Mouse (Mus musculus): ENCODE data around the gene Cox6b1. TPM values are rescaled to one million over a fixed set of nuclear protein-coding genes. Genes with fewer than 3 reads are reported as not detected.
A peak's percentile ranks its signal among the peaks of the same experiment; 100 is the strongest.

Cox6b1 gene
- total and polyA plus RNA-seq, 2 experiments from 2014 or later = 352 to 1,552 TPM

GRCm38 (mm10) chr7:30649591-30650540, 23.9 kb upstream of the Cox6b1 start, which contains the start of gene Rbm42:
Gene Rbm42, minus strand, starts transcription at chr7:30650317.
- 1% methylated on average over 59 of the region's 59 CpGs for WGBS

GRCm38 (mm10) chr7:30639083-30639482, 13.1 kb upstream of the Cox6b1 start:
- 38% methylated on average over 4 of the region's 4 CpGs for WGBS
- ATAC-seq = no peak
- Histone ChIP-seq H3K27ac (no peak overlapping the region), H3K4me3 (ENCODE audit: low read length) (no peak overlapping the region), H3K27me3 (ENCODE audit: insufficient read depth, low read length) (peaks cover 25% of the 10 kb centered on the region), H3K9ac (replicated peaks; ENCODE audit: low read length) (no peak overlapping the region), H3K4me2 (ENCODE audit: low read depth, low read length) (no peak overlapping the region), H3K9me3 (ENCODE audit: low read length) (no peaks in the 10 kb centered on the region), H3K36me3 (ENCODE audit: insufficient read depth, low read length) (peaks cover 30% of the 10 kb centered on the region), H3K4me1 (ENCODE audit: insufficient read depth, low read length) (no peaks in the 10 kb centered on the region)
- DNase-seq (ENCODE audit: low spot score) = no peak
- no peak for TF ChIP-seq CTCF (IDR thresholded peaks at IDR 0.05; ENCODE audit: low read depth)

More at GRCm38 (mm10) chr7:30649591-30650540, 23.9 kb upstream of the Cox6b1 start, which contains the start of gene Rbm42:
- DNase-seq (ENCODE audit: low spot score) (peak; percentile 99), ATAC-seq (peak; percentile 100)
- Histone ChIP-seq H3K36me3 (ENCODE audit: insufficient read depth, low read length) (peaks cover 37% of the 10 kb centered on the region), H3K9me3 (ENCODE audit: low read length) (no peaks in the 10 kb centered on the region), H3K9ac (replicated peaks; ENCODE audit: low read length) (peak within 1 kb of the TSS; percentile 95), H3K27me3 (ENCODE audit: insufficient read depth, low read length) (no peaks in the 10 kb centered on the region), H3K27ac (peak within 1 kb of the TSS; percentile 86), H3K4me3 (ENCODE audit: low read length) (peak within 1 kb of the TSS; percentile 98), H3K4me1 (ENCODE audit: insufficient read depth, low read length) (no peaks in the 10 kb centered on the region), H3K4me2 (ENCODE audit: low read depth, low read length) (peak within 1 kb of the TSS; percentile 92)
- TF ChIP-seq CTCF (IDR thresholded peaks at IDR 0.05; ENCODE audit: low read depth) = no peak

- no peak for TF ChIP-seq CTCF (IDR thresholded peaks at IDR 0.05; ENCODE audit: low read depth)
- Histone ChIP-seq H3K27ac (no peak overlapping the region), H3K9me3 (ENCODE audit: low read length) (no peaks in the 10 kb centered on the region), H3K27me3 (ENCODE audit: insufficient read depth, low read length) (peaks cover 47% of the 10 kb centered on the region), H3K4me3 (ENCODE audit: low read length) (no peak overlapping the region), H3K4me1 (ENCODE audit: insufficient read depth, low read length) (no peaks in the 10 kb centered on the region), H3K4me2 (ENCODE audit: low read depth, low read length) (no peak overlapping the region), H3K9ac (replicated peaks; ENCODE audit: low read length) (no peak overlapping the region), H3K36me3 (ENCODE audit: insufficient read depth, low read length) (peaks cover 7% of the 10 kb centered on the region)
- DNase-seq (ENCODE audit: low spot score) (no peak), ATAC-seq (no peak)
- 34% methylated on average over 11 of the region's 11 CpGs for WGBS
These were observed 10.4 kb upstream of the Cox6b1 start for GRCm38 (mm10) chr7:30636395-30636794.

- Histone ChIP-seq H3K4me3 (ENCODE audit: low read length) (peak within 1 kb of the TSS; percentile 11; the same call in 1 of the 2 replicates), H3K36me3 (ENCODE audit: insufficient read depth, low read length) (peaks cover under 1% of the 10 kb centered on the region; the same call in 1 of the 2 replicates), H3K9me3 (ENCODE audit: low read length) (no peaks in the 10 kb centered on the region), H3K9ac (replicated peaks; ENCODE audit: low read length) (no peak within 1 kb of the TSS), H3K4me1 (ENCODE audit: insufficient read depth, low read length) (no peaks in the 10 kb centered on the region), H3K4me2 (ENCODE audit: low read depth, low read length) (peak within 1 kb of the TSS; percentile 23; the same call in 1 of the 2 replicates), H3K27ac (no peak within 1 kb of the TSS), H3K27me3 (ENCODE audit: insufficient read depth, low read length) (peaks cover 47% of the 10 kb centered on the region)
- WGBS = 8% methylated on average over 5 of the region's 5 CpGs
- no peak for ATAC-seq
- TF ChIP-seq CTCF (IDR thresholded peaks at IDR 0.05; ENCODE audit: low read depth) = no peak
- no peak for DNase-seq (ENCODE audit: low spot score)
These were observed 9.8 kb upstream of the Cox6b1 start, which contains the start of gene Etv2 for GRCm38 (mm10) chr7:30635752-30636151. Gene Etv2, minus strand, starts transcription at chr7:30635852.

- H3K27ac ChIP-seq = no peak overlapping the region
- no peaks in the 10 kb centered on the region for H3K9me3 ChIP-seq (ENCODE audit: low read length)
- ATAC-seq (peak; percentile 80), DNase-seq (ENCODE audit: low spot score) (peak; percentile 69)
- peak overlapping the region; percentile 11; the same call in 1 of the 2 replicates for H3K4me3 ChIP-seq (ENCODE audit: low read length)
- no peak overlapping the region for H3K9ac ChIP-seq (replicated peaks; ENCODE audit: low read length)
- no peaks in the 10 kb centered on the region for H3K36me3 ChIP-seq (ENCODE audit: insufficient read depth, low read length)
- peaks cover 50% of the 10 kb centered on the region for H3K27me3 ChIP-seq (ENCODE audit: insufficient read depth, low read length)
- H3K4me1 ChIP-seq (ENCODE audit: insufficient read depth, low read length) = no peaks in the 10 kb centered on the region
- TF ChIP-seq CTCF (IDR thresholded peaks at IDR 0.05; ENCODE audit: low read depth) = peak; percentile 75
- H3K4me2 ChIP-seq (ENCODE audit: low read depth, low read length) = peak overlapping the region; percentile 23; the same call in 1 of the 2 replicates
- WGBS = under 1% methylated on average over 20 of the region's 20 CpGs
These were observed 8.7 kb upstream of the Cox6b1 start for GRCm38 (mm10) chr7:30634621-30635020.

GRCm38 (mm10) chr7:30633762-30634412, 7.9 kb upstream of the Cox6b1 start:
- no peak for TF ChIP-seq CTCF (IDR thresholded peaks at IDR 0.05; ENCODE audit: low read depth)
- Histone ChIP-seq H3K27me3 (ENCODE audit: insufficient read depth, low read length) (peaks cover 50% of the 10 kb centered on the region), H3K4me1 (ENCODE audit: insufficient read depth, low read length) (no peaks in the 10 kb centered on the region), H3K36me3 (ENCODE audit: insufficient read depth, low read length) (no peaks in the 10 kb centered on the region), H3K9ac (replicated peaks; ENCODE audit: low read length) (no peak overlapping the region), H3K4me3 (ENCODE audit: low read length) (no peak overlapping the region), H3K4me2 (ENCODE audit: low read depth, low read length) (no peak overlapping the region), H3K27ac (no peak overlapping the region), H3K9me3 (ENCODE audit: low read length) (no peaks in the 10 kb centered on the region)
- ATAC-seq = no peak
- 7% methylated on average over 27 of the region's 27 CpGs for WGBS
- no peak for DNase-seq (ENCODE audit: low spot score)
